Mouse (Mus musculus) hindbrain, embryonic 11.5 days (tissue): ENCODE measurements around the gene Ssc4d. TPM values are rescaled to one million over a fixed set of nuclear protein-coding genes. Genes with fewer than 3 reads are reported as not detected.
A peak's percentile ranks its signal among the peaks of the same experiment; 100 is the strongest.

Source experiments
- ATAC-seq: fragments of 200-750 bp; cut with Nextera tagmentation; 2 replicates; pipeline ENCODE4 v1.8.0; 2017; ENCODE audit warnings: mild to moderate bottlenecking, moderate TSS enrichment, moderate library complexity; ENCODE audit not compliant: low FRiP score
- DNase-seq: peaks from one replicate; pipeline ENCODE4 v3.0.0-alpha.2; 2015; ENCODE audit warnings: low spot score
- H3K27ac ChIP-seq: fragments of 300-500 bp; sonication (generic); 2 replicates; pipeline ENCODE4 v1.5.1; 2014; ENCODE audit warnings: mild to moderate bottlenecking, low read depth, low read length
- H3K27me3 ChIP-seq: fragments of 300-500 bp; sonication (generic); 2 replicates; pipeline ENCODE4 v1.6.1; 2014; ENCODE audit warnings: mild to moderate bottlenecking, low read length, moderate library complexity, mixed read lengths; ENCODE audit not compliant: control insufficient read depth, insufficient read depth
- H3K36me3 ChIP-seq: fragments of 300-500 bp; sonication (generic); 2 replicates; pipeline ENCODE4 v1.6.1; 2014; ENCODE audit warnings: mild to moderate bottlenecking, low read length, moderate library complexity, mixed read lengths; ENCODE audit not compliant: control insufficient read depth, insufficient read depth
- H3K4me1 ChIP-seq: fragments of 300-500 bp; sonication (generic); replicated peaks from 2 replicates; pipeline ENCODE4 v1.6.1; 2014; ENCODE audit warnings: low read length, mixed read lengths; ENCODE audit not compliant: control insufficient read depth, insufficient read depth
- H3K4me2 ChIP-seq: fragments of 300-500 bp; sonication (generic); replicated peaks from 2 replicates; pipeline ENCODE4 v1.6.1; 2014; ENCODE audit warnings: mild to moderate bottlenecking, low read depth, low read length
- H3K4me3 ChIP-seq: fragments of 300-500 bp; sonication (generic); 2 replicates; pipeline ENCODE4 v1.5.1; 2014; ENCODE audit warnings: low read depth, low read length
- H3K9ac ChIP-seq: fragments of 300-500 bp; sonication (generic); 2 replicates; pipeline ENCODE4 v1.6.1; 2014; ENCODE audit warnings: low read depth, low read length
- H3K9me3 ChIP-seq: fragments of 300-500 bp; sonication (generic); 2 replicates; pipeline ENCODE4 v1.6.1; 2016; ENCODE audit warnings: low read length; ENCODE audit not compliant: control insufficient read depth
- WGBS: fragments of 180-500 bp; shearing (Covaris S2); extraction: QIAGEN DNeasy Blood & Tissue Kit; methylation state at CpG from one replicate; pipeline ENCODE4 v1.1.7; 2014; 5-methylcytosine and 5-hydroxymethylcytosine counted together
- polyA plus RNA-seq: library from polyadenylated mRNA; unstranded; fragments of >200 nt; fragmentation: Nextera tagmentation; extraction: Ambion mirVana; gene quantifications from 2 replicates; pipeline ENCODE4 v1.2.1, GENCODE M21; 2014

Gene Ssc4d
- polyA plus RNA-seq, 1 experiment from 2014 or later: 1.6 TPM

DNA sequence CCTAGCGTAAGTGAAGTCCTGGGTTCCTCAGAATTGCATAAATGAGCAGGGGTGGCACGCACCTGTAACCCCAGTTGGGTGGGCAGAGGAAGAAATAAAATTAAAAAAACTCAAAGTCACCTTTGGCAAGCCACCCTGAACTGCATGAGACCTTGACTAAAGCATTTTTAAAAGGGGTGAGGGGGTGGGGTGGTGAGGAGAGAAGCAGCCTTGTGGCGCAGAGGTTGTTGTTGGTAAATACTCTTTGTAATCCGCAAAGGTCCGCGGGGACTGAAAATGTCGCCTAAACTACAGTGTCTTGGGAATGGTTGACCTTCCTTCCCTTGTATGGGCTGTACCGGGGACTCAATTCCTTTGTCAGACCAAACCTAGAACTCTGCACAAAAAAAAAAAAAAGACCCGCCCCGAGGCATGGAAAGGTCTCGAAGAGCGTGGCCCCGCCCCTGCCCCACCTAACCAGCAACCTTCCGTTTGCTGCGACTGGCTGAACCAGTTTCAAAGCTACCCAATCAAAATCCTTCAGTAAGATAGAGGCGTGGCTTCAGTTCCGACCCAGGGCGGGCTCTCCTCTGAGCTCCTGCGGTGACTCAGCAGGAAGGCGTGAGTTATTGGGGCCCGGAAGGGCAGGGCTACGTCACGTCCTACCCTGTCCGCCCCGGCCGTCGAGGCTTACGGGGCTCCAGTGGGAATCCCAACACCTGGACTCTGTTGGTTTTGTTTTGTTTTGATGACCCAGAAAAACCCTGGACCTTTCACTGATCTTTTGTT is 16.9 kb downstream of the Ssc4d start:
- H3K9ac ChIP-seq: peak overlapping the region; percentile 20; the same call in 1 of the 2 replicates
- DNase-seq (peak; percentile 92), ATAC-seq (peak; percentile 85)
- H3K4me1 ChIP-seq: no peaks in the 10 kb centered on the region
- peak overlapping the region; percentile 81 for H3K27ac ChIP-seq
- no peaks in the 10 kb centered on the region for H3K36me3 ChIP-seq
- peak overlapping the region; percentile 9; the same call in 1 of the 2 replicates for H3K4me2 ChIP-seq
- no peaks in the 10 kb centered on the region for H3K9me3 ChIP-seq
- 9% methylated on average over 28 of the region's 28 CpGs for WGBS
- no peaks in the 10 kb centered on the region for H3K27me3 ChIP-seq
- no peak overlapping the region for H3K4me3 ChIP-seq

DNA sequence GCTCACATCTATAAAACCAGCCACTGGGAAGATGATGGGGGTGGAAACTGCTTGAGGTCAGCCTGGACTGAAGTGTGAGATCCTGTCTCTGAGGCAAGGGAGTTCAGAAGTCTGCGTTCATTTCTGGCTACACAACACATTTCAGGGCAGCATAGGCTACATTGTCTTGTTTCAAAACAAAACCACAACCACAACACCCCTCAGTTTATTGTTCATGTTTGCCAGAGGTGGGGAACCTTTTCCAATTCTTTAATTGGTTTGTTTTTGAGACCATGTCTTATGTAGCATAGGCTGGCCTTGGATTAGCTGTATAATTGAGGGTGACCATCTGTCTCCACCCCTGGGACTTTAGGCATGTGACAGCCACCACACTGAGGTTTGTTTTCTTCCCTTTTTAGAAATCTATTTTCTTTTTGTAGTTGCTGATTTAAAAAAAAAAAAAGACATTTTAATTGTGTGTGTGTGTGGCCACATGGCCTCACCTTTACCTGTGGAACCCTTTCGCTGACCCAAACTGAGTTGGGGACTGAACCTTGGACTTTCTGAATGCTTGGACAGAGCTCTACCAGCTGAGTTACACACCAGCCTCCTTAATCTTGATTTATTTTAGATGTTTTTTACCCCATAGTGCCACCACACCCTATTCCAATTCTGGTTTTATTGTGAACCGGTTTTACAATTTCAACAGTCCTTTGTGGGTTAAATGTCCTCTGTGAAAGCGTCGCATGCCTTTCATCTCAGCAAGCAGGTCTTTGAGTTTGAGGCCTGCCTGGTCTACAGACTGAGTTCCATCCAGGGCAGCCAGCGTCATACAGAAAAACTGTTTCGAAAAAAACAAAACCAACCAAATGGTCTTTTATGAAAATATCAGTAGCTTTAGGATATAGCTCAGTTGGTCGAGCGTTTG is 17.8 kb downstream of the Ssc4d start:
- Histone ChIP-seq H3K9ac (no peak overlapping the region; the same call in 1 of the 2 replicates), H3K27me3 (no peaks in the 10 kb centered on the region), H3K36me3 (no peaks in the 10 kb centered on the region), H3K4me3 (no peak overlapping the region), H3K27ac (peak overlapping the region; percentile 81), H3K9me3 (no peaks in the 10 kb centered on the region), H3K4me2 (no peak overlapping the region), H3K4me1 (no peaks in the 10 kb centered on the region)
- ATAC-seq (no peak), DNase-seq (no peak)
- WGBS: 86% methylated on average over 9 of the region's 9 CpGs

DNA sequence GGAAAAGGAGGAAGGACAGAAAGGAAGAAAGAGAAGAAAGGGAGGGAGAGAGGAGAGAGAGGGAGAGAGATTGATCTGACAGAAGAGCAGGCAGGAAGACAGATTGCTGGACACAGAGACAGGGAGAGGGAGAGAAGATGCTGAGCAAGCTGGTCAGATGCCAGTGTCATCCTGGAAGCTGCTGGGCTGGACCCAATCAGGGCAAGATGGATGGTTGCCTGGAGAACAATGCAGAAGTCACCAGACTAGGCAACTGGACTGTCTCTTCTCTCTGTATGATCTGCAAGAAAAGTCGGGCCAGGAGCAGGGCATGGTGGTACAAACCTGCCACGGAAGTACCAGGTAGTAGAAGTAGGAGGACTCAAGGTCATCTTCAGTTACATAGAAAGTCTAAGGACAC is 21.5 kb downstream of the Ssc4d start:
- DNase-seq: no peak
- WGBS: 88% methylated on average over 2 of the region's 2 CpGs
- no peaks in the 10 kb centered on the region for H3K27me3 ChIP-seq
- no peaks in the 10 kb centered on the region for H3K36me3 ChIP-seq
- no peaks in the 10 kb centered on the region for H3K4me1 ChIP-seq
- no peak for ATAC-seq
- H3K4me2 ChIP-seq: no peak overlapping the region
- no peak overlapping the region for H3K9ac ChIP-seq
- H3K9me3 ChIP-seq: no peaks in the 10 kb centered on the region
- no peak overlapping the region for H3K27ac ChIP-seq
- no peak overlapping the region for H3K4me3 ChIP-seq

DNA sequence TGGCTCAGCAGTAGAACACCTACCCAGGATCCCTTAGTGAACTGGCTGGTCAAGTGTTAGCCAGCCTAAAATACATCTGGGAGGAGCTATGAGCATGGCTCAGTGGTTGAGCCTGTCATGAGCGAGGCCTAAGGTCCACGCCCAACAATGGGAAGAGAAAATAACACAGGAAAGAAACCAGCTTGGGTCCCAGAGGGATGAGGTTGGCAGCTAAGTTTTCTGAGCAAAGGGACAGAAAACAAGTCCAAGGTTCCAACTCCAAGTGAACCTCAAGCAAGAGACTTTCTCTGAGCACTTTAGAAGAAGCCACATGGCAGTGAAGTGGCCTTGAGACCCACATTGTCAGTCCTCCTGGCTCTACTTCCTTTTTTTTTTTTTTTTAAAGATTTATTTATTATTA is 22.7 kb downstream of the Ssc4d start:
- Histone ChIP-seq H3K27ac (no peak overlapping the region), H3K27me3 (no peaks in the 10 kb centered on the region), H3K9me3 (no peaks in the 10 kb centered on the region), H3K36me3 (no peaks in the 10 kb centered on the region), H3K4me2 (no peak overlapping the region), H3K9ac (no peak overlapping the region), H3K4me3 (no peak overlapping the region), H3K4me1 (no peaks in the 10 kb centered on the region)
- no peak for ATAC-seq
- 91% methylated on average over 2 of the region's 2 CpGs for WGBS
- DNase-seq: no peak

DNA sequence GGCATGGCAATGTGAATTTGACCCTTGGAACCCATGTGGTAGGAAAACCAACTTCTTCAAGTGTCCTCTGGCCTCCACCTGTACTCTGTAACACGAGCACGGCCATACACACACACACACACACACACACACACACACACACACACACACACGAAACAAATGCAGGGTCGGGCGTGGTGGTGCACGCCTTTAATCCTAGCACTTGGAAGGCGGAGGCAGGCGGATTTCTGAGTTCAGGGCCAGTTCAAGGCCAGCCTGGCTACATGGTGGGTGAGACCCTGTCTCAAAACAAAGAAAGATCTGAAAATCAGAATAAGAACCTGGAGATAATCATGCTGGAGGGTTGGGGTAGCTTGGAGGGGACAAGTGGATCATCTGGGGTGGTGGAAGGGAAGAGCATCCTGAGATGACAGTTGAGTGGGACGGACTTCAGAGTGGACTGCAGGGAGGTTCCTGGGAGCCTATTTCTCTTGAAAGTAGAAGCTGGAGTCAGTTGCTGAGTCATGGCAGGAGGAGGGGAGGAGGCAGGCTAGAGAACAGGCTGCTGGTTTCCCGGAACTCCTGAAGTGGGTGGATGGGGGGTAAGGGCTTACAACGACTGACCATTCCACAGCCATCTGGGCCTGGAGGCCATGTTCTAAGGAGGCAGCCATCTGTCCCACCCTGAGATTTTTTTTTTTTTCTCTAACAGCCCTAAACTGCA is 23.5 kb downstream of the Ssc4d start:
- Histone ChIP-seq H3K27ac (no peak overlapping the region), H3K4me3 (no peak overlapping the region), H3K9ac (no peak overlapping the region), H3K9me3 (no peaks in the 10 kb centered on the region), H3K4me2 (no peak overlapping the region), H3K36me3 (no peaks in the 10 kb centered on the region), H3K4me1 (0 out of 2 replicates have a peak, but pooled peaks cover 2% of the 10 kb centered on the region), H3K27me3 (no peaks in the 10 kb centered on the region)
- 85% methylated on average over 11 of the region's 11 CpGs for WGBS
- ATAC-seq: no peak
- DNase-seq: no peak

DNA sequence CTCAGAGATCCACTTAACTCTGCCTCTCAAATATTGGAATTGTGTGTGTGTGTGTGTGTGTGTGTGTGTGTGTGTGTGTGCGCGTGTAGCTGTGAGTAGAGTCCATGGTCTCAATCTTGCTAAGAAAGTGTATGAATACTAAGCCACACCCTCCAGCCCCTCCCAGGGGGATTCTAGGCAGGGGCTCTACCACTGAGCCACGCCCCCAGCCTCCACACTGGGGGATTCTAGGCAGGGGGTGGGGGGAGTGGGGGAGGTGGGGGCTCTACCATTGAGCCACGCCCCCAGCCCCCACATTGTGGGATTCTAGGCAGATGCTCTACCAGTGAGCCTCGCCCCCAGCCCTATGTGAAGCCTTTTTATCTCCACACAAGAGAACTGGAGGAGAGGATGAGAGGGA is 27.7 kb downstream of the Ssc4d start:
- ATAC-seq: no peak
- Histone ChIP-seq H3K9ac (no peak overlapping the region), H3K4me1 (0 out of 2 replicates have a peak, but pooled peaks cover 2% of the 10 kb centered on the region), H3K27me3 (no peaks in the 10 kb centered on the region), H3K27ac (no peak overlapping the region), H3K4me2 (no peak overlapping the region), H3K4me3 (no peak overlapping the region), H3K9me3 (no peaks in the 10 kb centered on the region), H3K36me3 (no peaks in the 10 kb centered on the region)
- DNase-seq: no peak
- WGBS: 67% methylated on average over 4 of the region's 5 CpGs

DNA sequence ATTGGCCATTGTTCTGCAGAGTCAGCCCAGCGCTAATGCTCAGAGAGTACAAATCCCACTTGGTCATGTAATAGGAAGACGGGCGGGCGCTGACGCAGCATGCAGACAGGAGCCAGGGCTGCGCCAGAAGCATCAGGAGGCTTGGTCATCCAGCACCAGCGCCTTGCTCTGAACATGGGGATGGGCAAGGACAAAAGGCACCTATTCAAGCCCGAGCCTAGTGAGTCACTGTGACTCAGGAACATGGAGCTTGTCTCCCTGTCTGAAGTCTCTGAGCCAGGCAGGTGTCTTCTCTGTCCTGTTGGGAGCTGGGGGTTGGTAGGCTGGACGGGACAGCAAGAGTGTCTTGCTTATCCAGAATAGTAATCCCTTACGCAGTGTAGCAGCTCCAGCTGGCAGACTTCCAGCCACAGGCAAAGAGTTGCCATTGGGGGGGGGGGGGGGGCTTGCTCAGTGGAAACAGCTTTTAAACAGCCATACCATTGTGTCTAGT is 28.4 kb downstream of the Ssc4d start:
- Histone ChIP-seq H3K4me3 (no peak overlapping the region), H3K27me3 (no peaks in the 10 kb centered on the region), H3K36me3 (no peaks in the 10 kb centered on the region), H3K4me2 (no peak overlapping the region), H3K4me1 (0 out of 2 replicates have a peak, but pooled peaks cover 2% of the 10 kb centered on the region), H3K9ac (no peak overlapping the region), H3K9me3 (no peaks in the 10 kb centered on the region), H3K27ac (no peak overlapping the region)
- ATAC-seq (no peak), DNase-seq (no peak)
- 58% methylated on average over 10 of the region's 10 CpGs for WGBS

DNA sequence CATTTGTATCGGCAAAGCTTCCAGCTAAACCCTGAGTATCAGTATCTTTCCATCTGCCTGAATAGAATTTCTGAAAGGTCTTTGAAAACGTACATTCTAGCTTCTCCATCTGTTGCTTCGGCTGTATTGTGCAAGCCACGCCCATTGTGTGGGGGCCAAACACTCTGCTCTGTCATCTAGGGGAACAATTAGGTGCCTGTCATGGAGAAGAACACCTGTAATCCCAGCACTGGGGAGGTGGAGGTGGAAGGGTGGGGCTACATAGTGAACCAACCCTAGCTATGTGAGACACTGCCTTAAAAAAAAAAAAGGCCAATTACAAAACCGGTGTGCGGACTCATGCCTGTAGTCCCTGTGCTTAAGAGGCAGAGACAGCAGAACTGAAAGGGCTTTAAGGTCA is 31.6 kb downstream of the Ssc4d start:
- no peaks in the 10 kb centered on the region for H3K27me3 ChIP-seq
- 76% methylated on average over 6 of the region's 6 CpGs for WGBS
- 0 out of 2 replicates have a peak, but pooled peaks cover 2% of the 10 kb centered on the region for H3K4me1 ChIP-seq
- ATAC-seq (no peak), DNase-seq (no peak)
- H3K36me3 ChIP-seq: no peaks in the 10 kb centered on the region
- H3K9ac ChIP-seq: no peak overlapping the region
- no peak overlapping the region for H3K4me3 ChIP-seq
- H3K27ac ChIP-seq: no peak overlapping the region
- no peaks in the 10 kb centered on the region for H3K9me3 ChIP-seq
- no peak overlapping the region for H3K4me2 ChIP-seq
